Mouse (Mus musculus) heart, adult 2 months (tissue): ENCODE measurements at regions not wholly inside any gene's neighbourhood (a gene's known extent, or its start where the extent isn't known, plus 50 kb on each side); places are given as distances from the start of the nearest gene placed in this dataset.
A peak's percentile ranks its signal among the peaks of the same experiment; 100 is the strongest.

Experiments used
- DNase-seq, 2 experiments: peaks; one replicate each; pipeline ENCODE4 v3.0.0; 2021
- H3K27ac ChIP-seq: fragments of 200-600 bp; 2 replicates; pipeline ENCODE4 v1.8.1; 2022
- H3K27me3 ChIP-seq: fragments of 200-500 bp; 2 replicates; pipeline ENCODE4 v1.6.1; 2012; ENCODE audit warnings: mild to moderate bottlenecking, low read length, inconsistent platforms, mixed read lengths; ENCODE audit not compliant: control insufficient read depth, insufficient read depth
- H3K36me3 ChIP-seq: fragments of 200-500 bp; 2 replicates; pipeline ENCODE4 v1.6.1; 2012; ENCODE audit warnings: low read length, inconsistent platforms; ENCODE audit not compliant: control insufficient read depth, insufficient read depth
- H3K4me1 ChIP-seq: fragments of 200-500 bp; 2 replicates; pipeline ENCODE4 v1.6.1; 2011; ENCODE audit warnings: low read length; ENCODE audit not compliant: control insufficient read depth, insufficient read depth
- H3K4me3 ChIP-seq: fragments of 200-600 bp; 2 replicates; pipeline ENCODE4 v1.8.1; 2022
- H3K79me2 ChIP-seq: fragments of 200-500 bp; replicated peaks from 2 replicates; pipeline ENCODE4 v1.6.1; 2012; ENCODE audit warnings: mild to moderate bottlenecking, inconsistent platforms, low read length, moderate library complexity, mixed read lengths; ENCODE audit not compliant: control insufficient read depth, insufficient read depth
- H3K9ac ChIP-seq: fragments of 200-500 bp; 2 replicates; pipeline ENCODE4 v1.6.1; 2012; ENCODE audit warnings: low read depth, mild to moderate bottlenecking, control low read depth, inconsistent platforms, low read length, mixed read lengths
- CTCF ChIP-seq: fragments of 200-600 bp; IDR thresholded peaks from 2 replicates; pipeline ENCODE4 v1.8.1; 2022; ENCODE audit warnings: antibody characterized with exemption, mild to moderate bottlenecking, moderate library complexity
- EP300 ChIP-seq: fragments of 200-500 bp; IDR thresholded peaks from 2 replicates; pipeline ENCODE4 v1.6.1; 2011; ENCODE audit warnings: low read depth, low read length, control low read depth; ENCODE audit not compliant: insufficient read depth
- POLR2A ChIP-seq: fragments of 200-500 bp; IDR thresholded peaks from 2 replicates; pipeline ENCODE4 v1.6.1; 2011; ENCODE audit warnings: mild to moderate bottlenecking, low read depth, low read length, control low read depth; ENCODE audit not compliant: insufficient read depth
- WGBS: fragments of 180-500 bp; shearing (Covaris S2); methylation state at CpG from one replicate; pipeline ENCODE4 v1.1.7; 2018; 5-methylcytosine and 5-hydroxymethylcytosine counted together
- intact Hi-C: fragments of 180-260 bp; cut with DNase I; formaldehyde crosslinking; loops from one replicate; pipeline ENCODE4 v1.15.1; 2025

- no peak for DNase-seq
Observed at GRCm38 (mm10) chr17:4563641-4564040, 430.5 kb upstream of the Arid1b start.

GRCm38 (mm10) chr17:4576883-4577282 is 417.2 kb upstream of the Arid1b start:
- no peaks in the 10 kb centered on the region for H3K27me3 ChIP-seq
- no peak for DNase-seq
- H3K79me2 ChIP-seq: no peaks in the 10 kb centered on the region
- intact Hi-C loops: no loop called here
- TF ChIP-seq EP300 (no peak), POLR2A (no peak), CTCF (no peak)
- H3K27ac ChIP-seq: no peak overlapping the region
- H3K36me3 ChIP-seq: no peaks in the 10 kb centered on the region
- no peak overlapping the region for H3K9ac ChIP-seq
- H3K4me3 ChIP-seq: no peak overlapping the region
- no peaks in the 10 kb centered on the region for H3K4me1 ChIP-seq
- WGBS: 50% methylated on average over 5 of the region's 5 CpGs

More at GRCm38 (mm10) chr17:4563641-4564040, 430.5 kb upstream of the Arid1b start:
- 49% methylated on average over 3 of the region's 3 CpGs for WGBS
- H3K36me3 ChIP-seq: no peaks in the 10 kb centered on the region
- intact Hi-C loops: no loop called here
- no peaks in the 10 kb centered on the region for H3K79me2 ChIP-seq
- H3K9ac ChIP-seq: no peak overlapping the region
- no peaks in the 10 kb centered on the region for H3K27me3 ChIP-seq
- TF ChIP-seq POLR2A (no peak), CTCF (no peak), EP300 (no peak)
- H3K4me1 ChIP-seq: no peaks in the 10 kb centered on the region
- no peak overlapping the region for H3K4me3 ChIP-seq
- no peak overlapping the region for H3K27ac ChIP-seq

- DNase-seq: no peak
- no peak overlapping the region for H3K9ac ChIP-seq
- intact Hi-C loops: no loop called here
- no peak overlapping the region for H3K4me3 ChIP-seq
- no peaks in the 10 kb centered on the region for H3K36me3 ChIP-seq
- no peak overlapping the region for H3K27ac ChIP-seq
- no peak for TF ChIP-seq CTCF
- TF ChIP-seq EP300: no peak
- no peak for TF ChIP-seq POLR2A
- WGBS: 81% methylated on average over 11 of the region's 11 CpGs
- no peaks in the 10 kb centered on the region for H3K27me3 ChIP-seq
- no peaks in the 10 kb centered on the region for H3K4me1 ChIP-seq
- H3K79me2 ChIP-seq: no peaks in the 10 kb centered on the region
Observed at GRCm38 (mm10) chr17:4581851-4582250, 412.3 kb upstream of the Arid1b start.

- H3K36me3 ChIP-seq: peaks cover 3% of the 10 kb centered on the region
- DNase-seq: peak in 1 of 2 experiments; percentile 6
- H3K4me1 ChIP-seq: peaks cover 1% of the 10 kb centered on the region
- H3K27ac ChIP-seq: no peak overlapping the region
- H3K9ac ChIP-seq: no peak overlapping the region
- no peak for TF ChIP-seq CTCF
- TF ChIP-seq EP300: no peak
- TF ChIP-seq POLR2A: no peak
- 55% methylated on average over 8 of the region's 8 CpGs for WGBS
- intact Hi-C loops: loop anchor here (10.0 kb wide), 1 partner anchor 476 kb away; no protein-coding TSS in a partner anchor
- H3K79me2 ChIP-seq: no peaks in the 10 kb centered on the region
- H3K4me3 ChIP-seq: no peak overlapping the region
- no peaks in the 10 kb centered on the region for H3K27me3 ChIP-seq
Observed at GRCm38 (mm10) chr17:4610481-4610880, 383.7 kb upstream of the Arid1b start.

GRCm38 (mm10) chr17:4610993-4611392 is 383.1 kb upstream of the Arid1b start:
- Histone ChIP-seq H3K36me3 (peaks cover 3% of the 10 kb centered on the region), H3K9ac (no peak overlapping the region), H3K4me3 (no peak overlapping the region), H3K27me3 (no peaks in the 10 kb centered on the region), H3K4me1 (peaks cover 1% of the 10 kb centered on the region), H3K27ac (no peak overlapping the region), H3K79me2 (no peaks in the 10 kb centered on the region)
- peak; percentile 45 for TF ChIP-seq CTCF
- TF ChIP-seq POLR2A: no peak
- no peak for TF ChIP-seq EP300
- intact Hi-C loops: loop anchor here (10.0 kb wide), 1 partner anchor 476 kb away; no protein-coding TSS in a partner anchor
- 86% methylated on average over 5 of the region's 5 CpGs for WGBS
- no peak for DNase-seq

- intact Hi-C loops: loop anchor here (10.0 kb wide), 1 partner anchor 477 kb away; no protein-coding TSS in a partner anchor
- Histone ChIP-seq H3K79me2 (no peaks in the 10 kb centered on the region), H3K27me3 (no peaks in the 10 kb centered on the region), H3K9ac (no peak overlapping the region), H3K4me1 (peaks cover 1% of the 10 kb centered on the region), H3K4me3 (no peak overlapping the region), H3K36me3 (peaks cover 3% of the 10 kb centered on the region), H3K27ac (peak overlapping the region; percentile 77)
- no peak for TF ChIP-seq EP300
- TF ChIP-seq CTCF: no peak
- no peak for TF ChIP-seq POLR2A
- WGBS: 53% methylated on average over 2 of the region's 2 CpGs
- DNase-seq: no peak
Observed at GRCm38 (mm10) chr17:4611711-4612110, 382.4 kb upstream of the Arid1b start.
